Mouse (Mus musculus) forebrain, embryonic 12.5 days (tissue): ENCODE measurements around the gene Rgs9. TPM values are rescaled to one million over a fixed set of nuclear protein-coding genes. Genes with fewer than 3 reads are reported as not detected.
"Not testable (repeated sequence)": the region's sequence is repeated elsewhere in the genome, so short reads cannot be mapped to it uniquely, and the experiment has no call there.

Experiments used
- ATAC-seq: fragments of 200-750 bp; cut with Nextera tagmentation; 2 replicates; pipeline ENCODE4 v1.8.0; 2017; ENCODE audit warnings: moderate TSS enrichment; ENCODE audit not compliant: low FRiP score
- H3K27ac ChIP-seq: fragments of 300-500 bp; sonication (generic); 2 replicates; pipeline ENCODE4 v1.5.1; 2016; ENCODE audit warnings: mild to moderate bottlenecking
- H3K27me3 ChIP-seq: fragments of 300-500 bp; sonication (generic); 2 replicates; pipeline ENCODE4 v1.6.1; 2016; ENCODE audit warnings: mild to moderate bottlenecking
- H3K36me3 ChIP-seq: fragments of 300-500 bp; sonication (generic); replicated peaks from 2 replicates; pipeline ENCODE4 v1.6.1; 2016; ENCODE audit warnings: mild to moderate bottlenecking
- H3K4me1 ChIP-seq: fragments of 300-500 bp; sonication (generic); 2 replicates; pipeline ENCODE4 v1.6.1; 2016
- H3K4me2 ChIP-seq: fragments of 300-500 bp; sonication (generic); 2 replicates; pipeline ENCODE4 v1.6.1; 2016; ENCODE audit warnings: mild to moderate bottlenecking, moderate library complexity
- H3K4me3 ChIP-seq: fragments of 300-500 bp; sonication (generic); replicated peaks from 2 replicates; pipeline ENCODE4 v1.5.1; 2016; ENCODE audit warnings: mild to moderate bottlenecking
- H3K9ac ChIP-seq: fragments of 300-500 bp; sonication (generic); 2 replicates; pipeline ENCODE4 v1.6.1; 2016; ENCODE audit warnings: mild to moderate bottlenecking
- H3K9me3 ChIP-seq: fragments of 300-500 bp; sonication (generic); 2 replicates; pipeline ENCODE4 v1.6.1; 2016
- WGBS: fragments of 180-500 bp; shearing (Covaris S2); methylation state at CpG from one replicate; pipeline ENCODE4 v1.1.7; 2016; 5-methylcytosine and 5-hydroxymethylcytosine counted together
- polyA plus RNA-seq: library from polyadenylated mRNA; unstranded; fragments of >200 nt; fragmentation: Nextera tagmentation; extraction: Ambion mirVana; gene quantifications from 2 replicates; pipeline ENCODE4 v1.2.1, GENCODE M21; 2016

Rgs9 gene
- 2.1 and 3.0 TPM in 2 replicates for polyA plus RNA-seq

DNA sequence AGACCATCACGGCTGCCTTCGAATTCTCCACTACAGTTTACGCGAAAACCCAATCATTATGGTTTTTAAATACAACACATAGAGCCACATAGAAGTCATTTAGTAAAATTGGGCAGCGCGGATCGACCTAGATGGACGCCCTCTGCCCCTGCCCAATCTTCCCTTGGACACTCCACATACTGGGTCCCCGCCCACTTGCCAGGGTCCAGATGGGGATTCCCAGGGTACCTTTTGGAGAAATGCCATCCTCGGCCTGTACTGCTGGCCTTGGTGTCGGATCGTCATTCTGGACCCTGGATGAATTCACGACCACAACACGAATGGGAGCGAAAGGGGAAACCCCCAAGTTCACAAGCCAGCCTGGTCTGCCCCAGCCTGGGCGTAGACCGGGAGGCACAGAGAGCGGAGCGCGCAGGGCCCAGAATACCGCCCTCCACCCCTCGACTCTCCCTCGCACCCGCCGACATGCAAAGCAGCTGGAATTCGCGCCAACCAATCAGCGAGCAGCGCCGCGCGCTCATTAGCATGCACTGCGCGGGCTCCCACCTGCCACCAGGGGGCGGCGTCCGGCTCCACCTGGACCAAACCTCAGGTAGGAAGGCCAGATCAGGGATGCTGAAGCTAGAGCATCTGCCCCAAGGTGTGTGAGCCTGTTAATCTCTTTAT lies at the start of gene Rgs9:
Gene Rgs9, minus strand, starts transcription at position 420 of the 666 bp plus-strand sequence.
- 3% methylated on average over 37 of the region's 37 CpGs for WGBS
- H3K27ac ChIP-seq: no peak within 1 kb of the TSS
- peak within 1 kb of the TSS; percentile 42 for H3K4me3 ChIP-seq
- peak within 1 kb of the TSS; percentile 65 for H3K4me2 ChIP-seq
- peak; percentile 98 for ATAC-seq
- H3K4me1 ChIP-seq: peaks cover 9% of the 10 kb centered on the region; the same call in 1 of the 2 replicates
- no peaks in the 10 kb centered on the region for H3K36me3 ChIP-seq
- peaks cover 27% of the 10 kb centered on the region for H3K27me3 ChIP-seq
- H3K9ac ChIP-seq: peak within 1 kb of the TSS; percentile 50
- no peaks in the 10 kb centered on the region for H3K9me3 ChIP-seq

DNA sequence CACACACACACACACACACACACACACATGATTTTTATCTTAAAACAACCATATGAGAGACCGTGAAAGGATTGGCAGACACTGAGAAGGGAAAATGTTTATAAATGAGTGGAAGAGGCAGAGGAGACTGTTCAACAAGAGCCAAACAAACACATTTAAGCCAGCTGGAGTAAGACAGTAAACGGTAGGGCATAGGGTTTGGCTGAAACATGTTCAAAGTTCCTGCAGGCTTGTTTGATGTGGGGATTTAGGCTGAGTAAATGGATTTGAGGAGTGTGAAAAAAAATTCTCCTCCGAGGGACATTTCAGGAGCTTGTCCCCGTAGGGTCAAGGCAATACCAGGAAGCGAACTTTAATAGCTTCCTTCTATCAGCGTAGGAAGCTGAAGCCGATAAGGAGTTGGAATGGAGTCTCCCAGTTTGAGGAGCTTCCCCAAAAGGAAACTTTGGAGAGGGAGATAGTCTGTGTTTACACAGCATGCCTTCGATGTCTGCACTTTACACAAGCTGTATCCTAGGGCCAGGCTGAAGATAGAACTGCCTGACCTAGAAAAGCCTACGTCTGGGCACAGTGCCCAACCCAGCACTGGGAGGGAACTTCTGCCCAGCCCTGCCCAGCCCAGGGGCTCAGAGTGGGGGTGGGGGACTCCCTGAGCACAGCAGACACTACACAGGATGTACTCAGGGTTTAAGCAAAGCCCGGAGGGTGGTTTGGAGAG lies 49.5 kb upstream of the Rgs9 start:
- H3K4me3 ChIP-seq: no peak overlapping the region
- H3K27ac ChIP-seq: no peak overlapping the region

DNA sequence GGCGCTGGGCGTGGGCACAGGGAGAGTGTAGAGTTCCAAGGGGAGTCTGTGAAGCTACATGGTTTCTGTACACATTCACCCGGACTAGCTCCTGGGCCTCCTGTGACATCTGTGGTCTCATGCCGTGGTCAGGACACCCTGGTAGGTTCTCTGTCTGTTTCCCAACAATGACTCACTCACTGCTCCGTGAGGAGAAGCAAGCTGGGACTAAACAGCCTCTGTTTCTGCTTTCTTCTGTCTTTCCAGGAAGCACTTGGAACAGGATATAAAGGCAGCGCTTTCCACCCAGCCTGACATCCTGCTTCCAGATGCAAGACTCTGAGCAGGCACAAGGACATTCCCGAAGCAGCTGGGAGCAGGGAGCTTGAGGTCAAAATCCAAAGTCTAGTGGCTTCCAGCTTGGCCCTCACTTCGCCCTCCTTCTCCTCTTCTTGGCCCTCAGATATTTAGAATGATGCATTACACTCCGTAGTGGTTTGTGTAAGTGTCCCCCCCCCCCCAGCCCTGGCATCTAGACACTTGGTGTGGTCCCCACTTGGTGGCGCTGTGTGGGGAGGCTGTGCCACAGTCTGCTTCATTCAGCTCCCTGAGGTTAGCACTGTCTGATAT lies 46.2 kb upstream of the Rgs9 start:
- no peaks in the 10 kb centered on the region for H3K36me3 ChIP-seq
- no peak for ATAC-seq
- H3K9me3 ChIP-seq: no peaks in the 10 kb centered on the region
- no peak overlapping the region for H3K27ac ChIP-seq
- peaks cover 15% of the 10 kb centered on the region for H3K4me1 ChIP-seq
- H3K4me3 ChIP-seq: no peak overlapping the region
- no peaks in the 10 kb centered on the region for H3K27me3 ChIP-seq
- 31% methylated on average over 10 of the region's 10 CpGs for WGBS
- H3K4me2 ChIP-seq: no peak overlapping the region
- no peak overlapping the region for H3K9ac ChIP-seq

More for the DNA sequence above, 49.5 kb upstream of the Rgs9 start:
- H3K9me3 ChIP-seq: no peaks in the 10 kb centered on the region
- no peak overlapping the region for H3K4me2 ChIP-seq
- 76% methylated on average over 10 of the region's 10 CpGs for WGBS
- H3K4me1 ChIP-seq: peaks cover 15% of the 10 kb centered on the region
- no peak overlapping the region for H3K9ac ChIP-seq
- no peaks in the 10 kb centered on the region for H3K27me3 ChIP-seq
- no peaks in the 10 kb centered on the region for H3K36me3 ChIP-seq
- ATAC-seq: peak; percentile 64; the same call in 1 of the 2 replicates

DNA sequence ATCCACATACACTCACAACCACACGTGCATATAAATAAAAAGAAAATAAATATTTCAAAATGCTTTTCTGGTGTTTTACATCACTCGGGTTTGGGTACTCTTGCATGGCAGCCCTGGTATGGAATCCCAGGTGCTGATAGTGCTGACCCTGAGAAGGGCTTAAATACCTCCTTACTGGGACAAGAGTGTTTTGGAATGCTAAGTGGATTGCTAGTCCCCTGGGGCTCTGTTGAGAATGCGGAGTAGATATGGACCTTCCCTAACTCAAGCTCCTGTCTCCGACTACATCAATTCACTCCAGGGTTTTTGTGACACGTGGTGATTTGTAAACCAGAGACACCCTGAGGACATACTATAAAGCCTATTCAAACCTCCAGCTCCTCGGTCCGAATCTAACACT lies 45.6 kb upstream of the Rgs9 start:
- no peak overlapping the region for H3K9ac ChIP-seq
- no peak overlapping the region for H3K4me3 ChIP-seq
- no peaks in the 10 kb centered on the region for H3K9me3 ChIP-seq
- no peaks in the 10 kb centered on the region for H3K27me3 ChIP-seq
- no peaks in the 10 kb centered on the region for H3K36me3 ChIP-seq
- ATAC-seq: no peak
- no peak overlapping the region for H3K27ac ChIP-seq
- 30% methylated on average over 7 of the region's 7 CpGs for WGBS
- peaks cover 15% of the 10 kb centered on the region for H3K4me1 ChIP-seq
- H3K4me2 ChIP-seq: no peak overlapping the region

DNA sequence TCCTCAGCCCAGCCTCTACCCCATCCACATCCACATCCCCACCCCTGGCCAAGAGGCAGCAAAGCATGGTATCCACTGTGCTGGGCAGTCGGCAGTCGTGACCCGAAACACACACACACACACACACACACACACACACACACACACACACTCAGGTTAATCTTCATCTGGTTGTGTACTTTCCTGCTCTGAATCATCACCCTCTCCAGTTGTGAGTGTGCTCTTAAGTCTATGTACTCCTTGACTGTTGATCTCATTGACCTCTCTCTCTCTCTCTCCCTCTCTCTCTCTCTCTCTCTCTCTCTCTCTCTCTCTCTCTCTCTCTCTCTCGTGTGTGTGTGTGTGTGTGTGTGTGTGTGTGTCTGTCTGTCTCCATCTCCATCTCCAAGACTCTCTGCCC lies 44.7 kb upstream of the Rgs9 start:
- H3K36me3 ChIP-seq, H3K9me3 ChIP-seq, H3K27ac ChIP-seq, ATAC-seq, H3K9ac ChIP-seq, H3K4me3 ChIP-seq, H3K27me3 ChIP-seq, H3K4me2 ChIP-seq: not testable (repeated sequence)
- 97% methylated on average over 3 of the region's 4 CpGs for WGBS
- peaks cover 13% of the 10 kb centered on the region for H3K4me1 ChIP-seq

DNA sequence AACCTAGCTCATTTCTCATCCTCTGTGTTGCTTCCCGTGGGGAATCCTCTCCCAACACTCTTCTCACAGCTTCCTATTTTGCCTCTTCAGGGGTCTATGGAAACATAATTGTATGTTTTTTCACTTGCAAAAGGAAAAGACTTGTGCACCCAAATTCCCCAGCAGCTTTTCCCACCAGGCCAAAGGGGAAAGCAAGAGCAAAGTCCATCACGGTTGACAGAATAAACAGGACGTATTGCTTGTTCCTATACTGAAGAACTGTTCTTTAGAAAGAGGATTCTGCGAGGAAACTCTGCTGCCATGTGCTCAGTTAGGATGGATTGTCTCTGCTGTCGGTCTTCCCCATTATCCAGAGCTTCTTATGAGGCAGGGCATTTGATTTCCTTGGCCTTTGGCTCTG lies 42.6 kb upstream of the Rgs9 start:
- Histone ChIP-seq H3K27me3 (no peaks in the 10 kb centered on the region), H3K4me2 (no peak overlapping the region), H3K27ac (no peak overlapping the region), H3K9ac (no peak overlapping the region), H3K9me3 (no peaks in the 10 kb centered on the region), H3K36me3 (no peaks in the 10 kb centered on the region), H3K4me1 (no peaks in the 10 kb centered on the region), H3K4me3 (no peak overlapping the region)
- WGBS: 83% methylated on average over 5 of the region's 5 CpGs
- no peak for ATAC-seq

DNA sequence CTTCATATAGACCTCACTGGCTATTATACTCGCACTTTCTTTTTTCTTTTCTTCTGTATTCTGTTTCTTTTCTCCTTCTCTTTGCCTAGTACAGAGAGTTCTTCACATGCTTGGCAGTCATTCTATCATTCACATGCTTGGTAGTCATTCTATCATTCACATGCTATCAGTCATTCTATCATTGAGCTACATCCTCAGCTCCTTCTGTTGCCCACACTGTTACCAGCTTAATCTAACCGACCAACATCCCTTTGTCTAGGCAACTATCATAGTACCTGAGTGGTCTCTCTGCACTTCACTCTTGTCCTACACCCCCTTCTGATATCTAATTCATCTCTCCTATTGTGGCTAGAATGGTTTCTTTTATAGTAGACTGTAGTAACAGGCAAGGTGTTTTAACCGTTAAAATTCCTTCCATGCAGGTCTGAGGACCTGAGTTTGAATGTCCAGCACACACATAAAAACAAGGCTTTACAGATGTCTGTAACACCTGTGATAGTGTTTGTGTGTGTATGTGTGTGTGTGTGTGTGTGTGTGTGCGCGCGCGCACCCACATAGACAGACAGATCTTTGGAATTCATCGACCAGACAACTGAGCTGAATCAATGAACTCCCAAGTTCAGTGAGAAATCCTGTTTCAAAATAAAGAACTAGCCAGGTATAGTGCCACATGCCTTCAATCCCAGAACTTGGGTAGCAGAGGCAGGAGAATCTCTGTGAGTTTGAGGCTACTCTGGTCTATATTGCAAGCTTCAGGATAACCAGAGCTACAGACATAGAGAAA lies 41.4 kb upstream of the Rgs9 start:
- H3K4me2 ChIP-seq: no peak overlapping the region
- H3K27me3 ChIP-seq: no peaks in the 10 kb centered on the region
- H3K4me3 ChIP-seq: no peak overlapping the region
- no peak for ATAC-seq
- H3K36me3 ChIP-seq: no peaks in the 10 kb centered on the region
- WGBS: 97% methylated on average over 8 of the region's 8 CpGs
- H3K9ac ChIP-seq: no peak overlapping the region
- H3K9me3 ChIP-seq: no peaks in the 10 kb centered on the region
- H3K4me1 ChIP-seq: no peaks in the 10 kb centered on the region
- no peak overlapping the region for H3K27ac ChIP-seq

DNA sequence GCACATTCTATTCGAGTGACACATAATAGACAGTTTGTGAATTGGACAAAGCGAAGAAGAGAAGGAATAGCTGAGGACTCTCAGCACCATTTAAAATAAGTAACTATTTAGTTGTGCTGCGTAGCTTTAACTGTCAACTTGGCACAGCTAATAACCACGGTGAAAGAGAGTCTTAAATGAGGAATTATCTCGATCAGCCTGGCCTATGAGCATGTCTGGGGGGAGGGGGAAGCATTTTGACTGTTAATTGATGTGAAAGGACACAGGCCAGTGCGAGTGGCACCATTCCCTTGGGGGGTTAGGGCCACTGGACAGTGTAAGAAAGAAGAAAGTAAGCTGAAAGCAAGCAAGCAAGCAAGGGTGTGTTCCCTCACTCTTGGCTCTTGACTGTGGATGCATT lies 38.0 kb upstream of the Rgs9 start:
- Histone ChIP-seq H3K9ac (no peak overlapping the region), H3K4me1 (peaks cover 8% of the 10 kb centered on the region), H3K36me3 (no peaks in the 10 kb centered on the region), H3K9me3 (no peaks in the 10 kb centered on the region), H3K4me3 (no peak overlapping the region), H3K4me2 (no peak overlapping the region), H3K27me3 (no peaks in the 10 kb centered on the region; the same call in 1 of the 2 replicates), H3K27ac (no peak overlapping the region)
- no peak for ATAC-seq
- WGBS: 55% methylated on average over 6 of the region's 6 CpGs

DNA sequence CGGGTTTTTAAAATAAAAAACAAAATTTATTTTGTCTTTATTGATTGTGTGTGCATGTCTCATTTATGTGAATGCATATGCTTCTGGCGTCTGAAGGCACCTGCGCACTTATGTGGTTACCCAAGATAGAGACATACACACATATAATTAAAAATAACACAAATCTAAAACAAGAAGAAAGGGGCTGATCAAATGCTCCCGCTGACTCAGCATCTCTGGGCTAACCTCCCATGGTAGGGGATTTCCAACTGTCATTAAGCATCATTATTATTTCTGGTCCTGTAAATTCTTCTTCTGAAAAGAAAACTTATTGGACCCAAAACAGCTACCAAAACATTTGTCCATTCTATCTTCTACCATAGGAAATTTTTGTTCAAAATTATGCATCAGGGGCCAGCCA lies 36.8 kb upstream of the Rgs9 start:
- no peak for ATAC-seq
- Histone ChIP-seq H3K27ac (no peak overlapping the region), H3K36me3 (no peaks in the 10 kb centered on the region), H3K4me3 (no peak overlapping the region), H3K27me3 (no peaks in the 10 kb centered on the region; the same call in 1 of the 2 replicates), H3K4me2 (no peak overlapping the region), H3K9me3 (no peaks in the 10 kb centered on the region), H3K4me1 (peaks cover 8% of the 10 kb centered on the region), H3K9ac (no peak overlapping the region)
- 89% methylated on average over 4 of the region's 4 CpGs for WGBS

DNA sequence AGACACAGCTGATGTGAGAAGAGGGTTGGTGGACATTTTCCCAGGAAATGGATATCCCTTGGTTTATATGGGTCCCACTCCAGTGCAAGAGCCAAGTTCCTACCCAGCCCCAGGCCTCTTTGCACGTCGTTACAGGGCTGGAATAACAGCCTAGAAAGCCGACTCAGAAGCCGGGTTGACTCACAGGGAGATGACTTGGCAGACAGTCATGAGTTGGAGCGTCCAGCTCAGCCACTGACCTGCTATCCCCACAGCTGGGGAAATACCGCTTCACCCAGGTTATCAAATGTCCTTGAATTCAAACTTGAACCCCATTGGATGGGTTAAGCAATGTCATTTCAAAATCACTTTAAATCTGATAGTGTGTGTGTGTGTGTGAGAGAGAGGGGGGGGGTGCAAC lies 34.8 kb upstream of the Rgs9 start:
- no peaks in the 10 kb centered on the region for H3K9me3 ChIP-seq
- no peaks in the 10 kb centered on the region for H3K36me3 ChIP-seq
- no peaks in the 10 kb centered on the region; the same call in 1 of the 2 replicates for H3K27me3 ChIP-seq
- H3K4me2 ChIP-seq: no peak overlapping the region
- H3K4me3 ChIP-seq: no peak overlapping the region
- H3K4me1 ChIP-seq: peaks cover 8% of the 10 kb centered on the region
- no peak overlapping the region for H3K27ac ChIP-seq
- no peak overlapping the region for H3K9ac ChIP-seq
- no peak for ATAC-seq
- WGBS: 80% methylated on average over 6 of the region's 6 CpGs

DNA sequence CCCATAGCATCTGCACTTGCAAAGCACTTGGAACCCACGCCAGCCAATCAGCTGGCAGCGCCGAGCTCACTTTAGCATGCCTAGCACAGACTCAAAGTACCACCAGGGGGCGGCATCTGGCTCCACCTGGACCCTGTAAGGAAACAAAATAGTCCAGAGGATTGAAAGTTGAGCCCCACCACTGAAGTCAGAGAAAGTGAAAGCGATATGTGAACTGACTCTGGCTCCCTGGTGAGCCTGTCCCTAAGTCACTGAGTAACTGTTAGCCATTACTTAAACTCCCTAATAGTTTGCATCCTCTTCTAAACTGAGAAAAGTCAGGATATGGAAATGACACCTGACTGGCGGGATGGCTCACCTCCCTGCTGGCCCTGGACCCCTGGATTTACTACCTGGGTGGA lies 33.5 kb upstream of the Rgs9 start:
- Histone ChIP-seq H3K36me3 (no peaks in the 10 kb centered on the region), H3K4me3 (peak overlapping the region; percentile 15; the same call in 1 of the 2 replicates), H3K9me3 (no peaks in the 10 kb centered on the region), H3K4me2 (peak overlapping the region; percentile 50), H3K4me1 (peaks cover 14% of the 10 kb centered on the region), H3K27ac (no peak overlapping the region), H3K27me3 (peaks cover 5% of the 10 kb centered on the region; the same call in 1 of the 2 replicates), H3K9ac (no peak overlapping the region)
- peak; percentile 93 for ATAC-seq
- WGBS: 6% methylated on average over 6 of the region's 6 CpGs
